Mouse (Mus musculus) embryonic fibroblast, embryonic 13.5 days (primary cell): ENCODE measurements around the gene Mmrn2.

ENCODE experiments used
- CTCF ChIP-seq: IDR thresholded peaks from 2 replicates; pipeline ENCODE4 v1.5.1; 2011; ENCODE audit warnings: mild to moderate bottlenecking, control low read depth, low read length, moderate library complexity, borderline replicate concordance; ENCODE audit not compliant: insufficient read depth
- POLR2A ChIP-seq: IDR thresholded peaks from 2 replicates; pipeline ENCODE4 v1.6.1; 2011; ENCODE audit warnings: low read depth, mild to moderate bottlenecking, control low read depth, low read length, moderate library complexity

GRCm38 (mm10) chr14:34360251-34360650, 15.0 kb upstream of the Mmrn2 start:
- no peak for TF ChIP-seq CTCF
- TF ChIP-seq POLR2A, result no peak
